Mouse (Mus musculus) kidney, postnatal 0 days (tissue): ENCODE data around the gene Eomes. TPM values are rescaled to one million over a fixed set of nuclear protein-coding genes. Genes with fewer than 3 reads are reported as not detected.

Experiments used
- ATAC-seq: fragments of 200-750 bp; cut with Nextera tagmentation; replicated peaks from 2 replicates; pipeline ENCODE4 v1.8.0; 2017; ENCODE audit warnings: low read depth, moderate number of reproducible peaks, moderate TSS enrichment, moderate library complexity; ENCODE audit not compliant: low FRiP score
- DNase-seq: peaks from one replicate; pipeline ENCODE4 v3.0.0-alpha.2; 2016; ENCODE audit warnings: low spot score
- H3K27ac ChIP-seq: fragments of 300-500 bp; sonication (generic); 2 replicates; pipeline ENCODE4 v1.5.1; 2014; ENCODE audit warnings: mild to moderate bottlenecking
- H3K27me3 ChIP-seq: fragments of 300-500 bp; sonication (generic); 2 replicates; pipeline ENCODE4 v1.6.1; 2014; ENCODE audit warnings: low read length, mixed read lengths; ENCODE audit not compliant: insufficient read depth
- H3K36me3 ChIP-seq: fragments of 300-500 bp; sonication (generic); 2 replicates; pipeline ENCODE4 v1.6.1; 2014; ENCODE audit warnings: low read length, mixed read lengths; ENCODE audit not compliant: insufficient read depth
- H3K4me1 ChIP-seq: fragments of 300-500 bp; sonication (generic); replicated peaks from 2 replicates; pipeline ENCODE4 v1.6.1; 2014; ENCODE audit warnings: antibody characterized with exemption, low read length, mixed read lengths; ENCODE audit not compliant: insufficient read depth
- H3K4me2 ChIP-seq: fragments of 300-500 bp; sonication (generic); 2 replicates; pipeline ENCODE4 v1.6.1; 2014; ENCODE audit warnings: mild to moderate bottlenecking, low read length, moderate library complexity, mixed read lengths
- H3K4me3 ChIP-seq: fragments of 300-500 bp; sonication (generic); replicated peaks from 2 replicates; pipeline ENCODE4 v1.5.1; 2014; ENCODE audit warnings: low read depth, low read length
- H3K9ac ChIP-seq: fragments of 300-500 bp; sonication (generic); 2 replicates; pipeline ENCODE4 v1.6.1; 2014; ENCODE audit warnings: low read depth, low read length
- H3K9me3 ChIP-seq: fragments of 300-500 bp; sonication (generic); replicated peaks from 2 replicates; pipeline ENCODE4 v1.6.1; 2016; ENCODE audit warnings: low read length, inconsistent platforms, mixed read lengths
- CTCF ChIP-seq: IDR thresholded peaks from 2 replicates; pipeline ENCODE4 v1.5.1; 2016; ENCODE audit warnings: antibody characterized with exemption, low read depth, mild to moderate bottlenecking, moderate library complexity
- WGBS: fragments of 180-500 bp; shearing (Covaris S2); extraction: QIAGEN DNeasy Blood & Tissue Kit; methylation state at CpG from one replicate; pipeline ENCODE4 v1.1.7; 2014; 5-methylcytosine and 5-hydroxymethylcytosine counted together
- polyA plus RNA-seq: library from polyadenylated mRNA; unstranded; fragments of >200 nt; fragmentation: Nextera tagmentation; extraction: Ambion mirVana; gene quantifications from 2 replicates; pipeline ENCODE4 v1.2.1, GENCODE M21; 2015

Eomes gene
- polyA plus RNA-seq, 1 experiment from 2014 or later = not detected

GRCm38 (mm10) chr9:118458039-118458438 lies 20.0 kb upstream of the Eomes start:
- WGBS = 7% methylated on average over 5 of the region's 5 CpGs
- Histone ChIP-seq H3K36me3 (no peaks in the 10 kb centered on the region), H3K4me2 (no peak overlapping the region), H3K27ac (no peak overlapping the region), H3K9ac (no peak overlapping the region), H3K4me3 (no peak overlapping the region), H3K9me3 (no peaks in the 10 kb centered on the region), H3K4me1 (no peaks in the 10 kb centered on the region), H3K27me3 (0 out of 2 replicates have a peak, but pooled peaks cover 3% of the 10 kb centered on the region)
- no peak for ATAC-seq
- no peak for TF ChIP-seq CTCF
- no peak for DNase-seq

- no peak overlapping the region for H3K4me2 ChIP-seq
- no peak overlapping the region for H3K4me3 ChIP-seq
- ATAC-seq = no peak
- DNase-seq = no peak
- no peaks in the 10 kb centered on the region for H3K4me1 ChIP-seq
- no peaks in the 10 kb centered on the region for H3K9me3 ChIP-seq
- 74% methylated on average over 1 of the region's 1 CpGs for WGBS
- no peak overlapping the region for H3K9ac ChIP-seq
- H3K27ac ChIP-seq = no peak overlapping the region
- TF ChIP-seq CTCF = no peak
- no peaks in the 10 kb centered on the region for H3K36me3 ChIP-seq
- peaks cover 12% of the 10 kb centered on the region; the same call in 1 of the 2 replicates for H3K27me3 ChIP-seq
Measured at GRCm38 (mm10) chr9:118464031-118464430, 14.0 kb upstream of the Eomes start.

- no peak for ATAC-seq
- no peak overlapping the region for H3K4me3 ChIP-seq
- no peaks in the 10 kb centered on the region for H3K9me3 ChIP-seq
- no peak overlapping the region for H3K9ac ChIP-seq
- no peaks in the 10 kb centered on the region for H3K36me3 ChIP-seq
- 2% methylated on average over 14 of the region's 14 CpGs for WGBS
- no peaks in the 10 kb centered on the region for H3K4me1 ChIP-seq
- H3K27me3 ChIP-seq = peaks cover 43% of the 10 kb centered on the region
- no peak overlapping the region for H3K4me2 ChIP-seq
- DNase-seq = no peak
- no peak overlapping the region for H3K27ac ChIP-seq
- no peak for TF ChIP-seq CTCF
Measured at GRCm38 (mm10) chr9:118468301-118468700, 9.7 kb upstream of the Eomes start.

GRCm38 (mm10) chr9:118469272-118469671 lies 8.7 kb upstream of the Eomes start:
- no peak overlapping the region for H3K4me3 ChIP-seq
- peaks cover 44% of the 10 kb centered on the region for H3K27me3 ChIP-seq
- TF ChIP-seq CTCF = no peak
- H3K4me1 ChIP-seq = no peaks in the 10 kb centered on the region
- H3K27ac ChIP-seq = no peak overlapping the region
- no peak for ATAC-seq
- H3K9ac ChIP-seq = no peak overlapping the region
- no peak overlapping the region for H3K4me2 ChIP-seq
- no peaks in the 10 kb centered on the region for H3K36me3 ChIP-seq
- no peaks in the 10 kb centered on the region for H3K9me3 ChIP-seq
- WGBS = 9% methylated on average over 16 of the region's 16 CpGs
- DNase-seq = no peak

- H3K27me3 ChIP-seq = peaks cover 57% of the 10 kb centered on the region
- no peak overlapping the region for H3K27ac ChIP-seq
- H3K9me3 ChIP-seq = no peaks in the 10 kb centered on the region
- no peak overlapping the region for H3K9ac ChIP-seq
- no peaks in the 10 kb centered on the region for H3K4me1 ChIP-seq
- H3K4me3 ChIP-seq = no peak overlapping the region
- TF ChIP-seq CTCF = no peak
- WGBS = 18% methylated on average over 3 of the region's 3 CpGs
- no peaks in the 10 kb centered on the region for H3K36me3 ChIP-seq
- DNase-seq = no peak
- no peak for ATAC-seq
- no peak overlapping the region for H3K4me2 ChIP-seq
Measured at GRCm38 (mm10) chr9:118471296-118471695, 6.7 kb upstream of the Eomes start.

GRCm38 (mm10) chr9:118476211-118476765 lies 1.7 kb upstream of the Eomes start:
- Histone ChIP-seq H3K4me2 (peak overlapping the region; percentile 75; the same call in 1 of the 2 replicates), H3K36me3 (no peaks in the 10 kb centered on the region), H3K9ac (no peak overlapping the region), H3K4me1 (peaks cover 3% of the 10 kb centered on the region; the same call in 1 of the 2 replicates), H3K27ac (no peak overlapping the region), H3K4me3 (peak overlapping the region; percentile 21; the same call in 1 of the 2 replicates), H3K9me3 (no peaks in the 10 kb centered on the region), H3K27me3 (peaks cover 74% of the 10 kb centered on the region)
- ATAC-seq (no peak), DNase-seq (no peak)
- TF ChIP-seq CTCF = no peak
- WGBS = 2% methylated on average over 22 of the region's 22 CpGs
